Mouse (Mus musculus): ENCODE results near the gene Olfr437.
"Not testable (repeated sequence)": the region's sequence is repeated elsewhere in the genome, so short reads cannot be mapped to it uniquely, and the experiment has no call there.

Gene Olfr437

DNA sequence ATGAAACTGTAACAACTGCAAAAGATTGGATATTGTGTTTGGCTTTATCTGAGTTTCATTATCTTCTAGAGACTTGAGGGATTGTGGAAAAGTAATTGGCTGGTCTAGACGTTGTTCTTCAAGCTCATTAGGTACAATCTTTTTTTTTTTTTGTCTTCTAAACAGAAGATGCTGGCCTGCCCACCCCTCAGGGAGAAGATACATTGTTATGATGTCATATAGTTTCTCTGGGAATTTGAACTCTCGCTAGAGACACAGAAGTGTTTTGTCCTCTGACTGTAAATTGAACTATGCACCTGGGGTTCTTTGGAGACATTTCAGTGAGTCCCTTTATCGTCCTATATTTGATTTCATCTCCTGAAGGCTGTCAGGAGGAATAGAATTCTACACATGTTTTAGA, at the start of gene Olfr437:
Olfr437 (plus strand) TSS at position 301 of the 400 bp plus-strand sequence.
- DNase-seq, result no peak

DNA sequence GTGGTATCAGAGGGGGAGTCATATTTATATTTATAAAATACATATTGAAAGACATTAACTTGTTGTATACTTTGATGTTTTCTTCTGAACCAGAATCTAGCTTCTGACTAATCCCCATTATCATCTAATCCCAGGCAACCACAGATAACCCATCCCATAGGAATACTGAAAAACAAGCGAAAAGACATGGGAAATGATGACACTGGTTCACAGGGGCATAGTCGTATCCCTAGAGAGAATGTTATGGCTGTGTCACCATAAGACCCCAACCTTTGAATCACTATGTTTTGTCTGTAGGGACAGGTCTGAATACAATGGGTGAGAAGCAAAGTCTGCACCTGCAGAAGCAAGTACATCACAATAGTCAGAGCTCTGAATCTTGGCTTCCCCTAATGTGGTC, 16.8 kb upstream of the Olfr437 start, which contains the start of gene Olfr237-ps1:
Olfr237-ps1 (plus strand) TSS at position 301 of the 400 bp plus-strand sequence.
- not testable (repeated sequence) for DNase-seq

DNA sequence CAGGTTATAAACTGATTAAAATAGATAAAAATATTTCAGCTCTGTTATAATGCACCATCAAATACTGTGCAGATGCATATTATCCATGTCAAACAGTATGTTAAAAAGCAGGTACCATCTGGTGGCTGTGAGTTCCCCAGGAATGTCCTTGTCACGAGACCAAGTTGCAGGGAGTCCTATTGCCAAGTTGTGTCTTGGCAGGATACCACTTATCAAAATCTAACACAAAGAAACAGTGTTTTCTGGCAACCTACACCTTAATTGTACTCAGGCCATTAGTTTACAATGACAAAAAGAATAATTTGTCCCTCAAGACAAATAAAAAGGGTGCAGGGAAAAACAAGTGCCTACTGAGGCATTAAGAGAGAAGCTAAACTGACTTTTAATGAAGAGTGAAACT, 3.6 kb upstream of the Olfr437 start:
- DNase-seq, result no peak

GRCm38 (mm10) chr6:43167246-43167645, 4.2 kb downstream of the Olfr437 start:
- no peak for DNase-seq

GRCm38 (mm10) chr6:43171840-43172239, 8.8 kb downstream of the Olfr437 start, which contains the start of gene Olfr13:
Gene Olfr13, plus strand, starts transcription at chr6:43172140.
- no peak for DNase-seq

DNA sequence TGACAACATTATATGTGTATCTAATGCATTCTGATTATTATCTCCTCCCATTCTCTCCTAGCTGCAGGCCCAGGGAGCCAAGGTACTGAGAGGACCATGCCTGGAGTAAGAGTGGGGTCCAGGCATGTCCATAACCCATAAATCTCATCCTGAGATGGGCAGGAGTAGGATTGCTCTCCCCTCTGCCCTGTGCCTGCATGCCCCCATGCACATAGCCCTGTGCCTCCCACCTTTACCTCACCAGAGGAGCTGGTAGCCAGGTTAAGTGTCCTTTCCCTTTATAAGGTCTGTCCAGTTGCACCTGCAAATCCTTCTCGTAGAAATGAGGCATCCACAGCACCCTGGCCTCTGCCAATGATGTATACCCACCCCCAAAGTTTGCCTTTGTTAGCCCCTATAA, 15.0 kb downstream of the Olfr437 start:
- DNase-seq, result no peak

DNA sequence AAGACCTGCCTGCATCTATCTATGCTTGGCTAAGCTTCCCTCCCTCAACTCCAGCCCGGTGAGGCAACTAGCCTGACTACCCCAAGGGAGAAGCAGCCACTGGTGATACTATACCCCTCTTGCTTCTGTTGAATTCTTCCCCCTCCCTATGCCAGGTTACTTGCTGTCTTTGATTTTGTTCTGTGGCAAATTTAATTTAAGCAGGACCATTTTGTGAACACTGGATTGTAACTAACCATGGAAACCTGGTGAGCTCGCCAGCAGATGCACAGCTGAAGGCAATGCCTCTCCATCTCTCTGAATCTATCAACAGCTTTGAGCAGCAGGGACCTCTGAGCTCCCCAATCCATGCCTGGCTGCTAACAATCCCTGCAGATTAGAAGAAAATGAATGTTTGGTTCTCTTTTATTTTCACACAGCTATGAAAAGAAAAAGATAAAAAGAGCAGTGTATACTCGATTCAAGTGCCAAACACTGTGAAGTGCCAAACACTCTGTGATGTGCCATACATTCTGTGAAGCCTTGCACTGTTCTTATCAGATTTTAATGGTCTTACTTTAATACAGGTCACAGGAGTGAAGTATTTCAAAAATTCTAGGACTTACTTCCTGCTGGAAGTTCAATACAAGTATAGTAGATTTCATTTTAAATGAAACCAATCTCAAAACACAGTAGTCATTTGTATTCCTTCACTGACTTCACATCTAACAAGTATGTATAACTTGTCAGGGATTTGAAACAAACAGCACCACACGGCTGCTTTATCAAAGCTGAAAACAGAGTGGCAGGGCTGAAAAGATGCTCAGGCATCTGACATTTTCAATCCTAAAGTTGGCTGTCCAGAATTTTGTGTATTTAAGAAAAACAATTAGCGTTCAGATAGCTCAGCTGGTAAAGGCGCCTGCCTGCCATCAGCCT, 15.8 kb downstream of the Olfr437 start:
- DNase-seq, result no peak

- DNase-seq, result no peak
Observed at GRCm38 (mm10) chr6:43190986-43191385, 27.9 kb downstream of the Olfr437 start.

DNA sequence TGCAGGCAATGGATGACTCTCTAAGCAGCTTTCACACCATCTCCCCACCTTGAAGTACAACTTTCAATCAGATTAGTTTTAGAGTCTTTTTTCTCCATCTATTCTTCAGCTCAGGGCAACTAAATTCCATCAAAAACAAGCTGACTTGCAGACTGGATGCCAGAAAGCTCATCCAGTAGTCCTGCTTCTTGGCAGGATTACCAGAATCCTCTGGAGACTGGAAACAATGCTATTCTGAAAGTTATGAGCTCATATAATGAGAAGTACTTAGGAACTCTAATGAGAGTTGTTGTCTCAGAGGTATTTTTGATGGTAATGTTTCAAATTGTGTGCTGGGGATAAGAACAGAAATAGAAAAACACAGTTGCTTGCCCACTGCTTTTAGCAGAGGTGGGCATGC, 33.7 kb downstream of the Olfr437 start, which contains the start of gene Olfr435:
Olfr435 (plus strand) TSS at position 366 of the 400 bp plus-strand sequence.
- no peak for DNase-seq

DNA sequence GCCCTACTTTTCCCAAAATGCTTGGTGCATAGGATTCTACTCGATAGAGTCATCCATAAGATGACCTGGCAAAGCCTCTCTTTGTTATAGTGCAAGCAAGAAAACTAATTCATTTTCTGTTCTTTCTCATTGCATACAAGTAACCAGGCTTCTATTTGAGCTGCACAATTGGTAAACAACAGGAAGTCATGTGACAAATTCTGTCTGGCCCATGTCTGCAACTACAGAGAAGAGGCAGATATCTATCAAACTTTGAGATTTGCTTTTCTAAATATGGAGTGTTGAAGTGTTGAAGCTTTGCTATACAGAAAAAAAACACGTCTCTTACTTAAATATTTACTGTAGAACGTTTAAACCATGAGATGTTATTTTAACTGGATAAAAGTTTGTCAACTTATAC, 35.0 kb downstream of the Olfr437 start:
- no peak for DNase-seq

GRCm38 (mm10) chr6:43202786-43203185, 39.7 kb downstream of the Olfr437 start:
- DNase-seq, result no peak

GRCm38 (mm10) chr6:43205355-43205754, 42.3 kb downstream of the Olfr437 start:
- no peak for DNase-seq

DNA sequence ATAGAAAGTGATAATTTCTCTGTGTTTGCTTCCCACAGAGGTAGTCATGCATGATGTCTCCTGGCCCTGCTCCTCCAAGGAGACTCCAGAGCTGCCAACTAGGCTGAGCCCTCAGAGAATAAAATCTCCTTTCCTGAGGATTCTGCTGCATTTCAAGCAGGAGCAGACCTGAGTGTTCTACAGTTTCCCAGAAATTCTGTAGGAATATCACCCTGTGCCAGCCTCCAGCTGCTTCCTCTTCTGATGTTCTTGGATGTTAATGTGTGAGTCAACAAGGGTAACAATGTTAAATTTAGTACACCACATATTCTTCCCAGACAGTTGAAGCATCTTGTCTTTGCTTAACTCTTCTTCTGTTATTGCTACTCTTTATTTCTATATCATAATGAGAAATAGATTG, 49.8 kb downstream of the Olfr437 start, which contains the start of gene Olfr434:
Olfr434 (plus strand) TSS at position 149 of the 400 bp plus-strand sequence.
- DNase-seq, result not testable (repeated sequence)

All from kidney, postnatal 14 days (tissue).